Mouse (Mus musculus) activated CD4-positive, CD25-positive, alpha-beta regulatory T cell, adult 9 weeks (primary cell): ENCODE data around the gene Perp. TPM values are rescaled to one million over a fixed set of nuclear protein-coding genes. Genes with fewer than 3 reads are reported as not detected.

ENCODE experiments used
- polyA plus RNA-seq: library from polyadenylated mRNA; unstranded; fragments of 100-300 nt; shearing (Covaris generic); gene quantifications from one replicate; pipeline ENCODE4 v1.2.1, GENCODE M21; 2017

The Perp gene
- not detected for polyA plus RNA-seq

GRCm38 (mm10) chr10:18844441-18845286, at the start of gene Perp:
TSS of gene Perp (plus strand) at chr10:18845020.

Other genes starting within 250 kb of the Perp start
- 0.59 TPM for gene Arfgef3, start 101.1 kb upstream of the Perp start, polyA plus RNA-seq
- not detected for gene Gm4922, start 58.2 kb upstream of the Perp start, polyA plus RNA-seq
- gene Tnfaip3, start 170.6 kb downstream of the Perp start, polyA plus RNA-seq: 46.2 TPM